Mouse (Mus musculus) kidney, embryonic 15.5 days (tissue): ENCODE measurements around the gene Tmeff2. TPM values are rescaled to one million over a fixed set of nuclear protein-coding genes. Genes with fewer than 3 reads are reported as not detected.
"Not testable (repeated sequence)": the region's sequence is repeated elsewhere in the genome, so short reads cannot be mapped to it uniquely, and the experiment has no call there.

ENCODE experiments used
- ATAC-seq: fragments of 200-750 bp; cut with Nextera tagmentation; replicated peaks from 2 replicates; pipeline ENCODE4 v1.8.0; 2017; ENCODE audit warnings: moderate TSS enrichment; ENCODE audit not compliant: low FRiP score
- H3K27ac ChIP-seq: fragments of 300-500 bp; sonication (generic); 2 replicates; pipeline ENCODE4 v1.5.1; 2015; ENCODE audit warnings: mild to moderate bottlenecking, inconsistent platforms
- H3K27me3 ChIP-seq: fragments of 300-500 bp; sonication (generic); 2 replicates; pipeline ENCODE4 v1.6.1; 2015; ENCODE audit warnings: inconsistent platforms
- H3K36me3 ChIP-seq: fragments of 300-500 bp; sonication (generic); 2 replicates; pipeline ENCODE4 v1.6.1; 2015; ENCODE audit warnings: inconsistent platforms
- H3K4me1 ChIP-seq: fragments of 300-500 bp; sonication (generic); 2 replicates; pipeline ENCODE4 v1.6.1; 2015; ENCODE audit warnings: inconsistent platforms
- H3K4me2 ChIP-seq: fragments of 300-500 bp; sonication (generic); 2 replicates; pipeline ENCODE4 v1.6.1; 2015; ENCODE audit warnings: moderate library complexity, mild to moderate bottlenecking, inconsistent platforms
- H3K4me3 ChIP-seq: fragments of 300-500 bp; sonication (generic); replicated peaks from 2 replicates; pipeline ENCODE4 v1.5.1; 2015; ENCODE audit warnings: mild to moderate bottlenecking, inconsistent platforms
- H3K9ac ChIP-seq: fragments of 300-500 bp; sonication (generic); 2 replicates; pipeline ENCODE4 v1.6.1; 2015; ENCODE audit warnings: mild to moderate bottlenecking, inconsistent platforms
- H3K9me3 ChIP-seq: fragments of 300-500 bp; sonication (generic); replicated peaks from 2 replicates; pipeline ENCODE4 v1.6.1; 2016; ENCODE audit warnings: inconsistent platforms
- WGBS: fragments of 180-500 bp; shearing (Covaris S2); methylation state at CpG from one replicate; pipeline ENCODE4 v1.1.7; 2015; ENCODE audit warnings: mixed read lengths; 5-methylcytosine and 5-hydroxymethylcytosine counted together
- polyA plus RNA-seq: library from polyadenylated mRNA; unstranded; fragments of >200 nt; fragmentation: Nextera tagmentation; extraction: Ambion mirVana; gene quantifications from 2 replicates; pipeline ENCODE4 v1.2.1, GENCODE M21; 2015

Gene Tmeff2
- 4.1 and 5.7 TPM in 2 replicates for polyA plus RNA-seq

GRCm38 (mm10) chr1:50900386-50900785 lies at the start of gene Tmeff2:
Tmeff2 (plus strand) TSS chr1:50900647.
- H3K9me3 ChIP-seq, ATAC-seq, H3K4me3 ChIP-seq, H3K4me1 ChIP-seq, H3K9ac ChIP-seq, H3K27me3 ChIP-seq, H3K36me3 ChIP-seq, H3K4me2 ChIP-seq, H3K27ac ChIP-seq: not testable (repeated sequence)
- 88% methylated on average over 9 of the region's 9 CpGs for WGBS

GRCm38 (mm10) chr1:50861515-50861914 lies 38.9 kb upstream of the Tmeff2 start:
- ATAC-seq = no peak
- Histone ChIP-seq H3K4me2 (no peak overlapping the region), H3K9me3 (no peaks in the 10 kb centered on the region), H3K27ac (no peak overlapping the region), H3K4me1 (no peaks in the 10 kb centered on the region), H3K9ac (no peak overlapping the region), H3K4me3 (no peak overlapping the region), H3K36me3 (no peaks in the 10 kb centered on the region), H3K27me3 (no peaks in the 10 kb centered on the region)
- WGBS = 84% methylated on average over 2 of the region's 2 CpGs

GRCm38 (mm10) chr1:50897696-50898095 lies 2.8 kb upstream of the Tmeff2 start:
- no peaks in the 10 kb centered on the region for H3K36me3 ChIP-seq
- no peak for ATAC-seq
- no peaks in the 10 kb centered on the region for H3K27me3 ChIP-seq
- no peak overlapping the region for H3K27ac ChIP-seq
- H3K9ac ChIP-seq = no peak overlapping the region
- 78% methylated on average over 6 of the region's 6 CpGs for WGBS
- no peak overlapping the region for H3K4me2 ChIP-seq
- H3K9me3 ChIP-seq = no peaks in the 10 kb centered on the region
- H3K4me3 ChIP-seq = no peak overlapping the region
- H3K4me1 ChIP-seq = no peaks in the 10 kb centered on the region

GRCm38 (mm10) chr1:50924838-50925355 lies 24.4 kb downstream of the Tmeff2 start:
- Histone ChIP-seq H3K27me3 (peaks cover 59% of the 10 kb centered on the region), H3K9ac (no peak overlapping the region), H3K4me1 (peaks cover 24% of the 10 kb centered on the region), H3K36me3 (no peaks in the 10 kb centered on the region), H3K4me3 (0 out of 2 replicates have a peak overlapping the region, but pooled peaks have one; percentile 12), H3K9me3 (no peaks in the 10 kb centered on the region), H3K4me2 (peak overlapping the region; percentile 100; the same call in 1 of the 2 replicates), H3K27ac (no peak overlapping the region)
- 44% methylated on average over 5 of the region's 5 CpGs for whole genome bisulfite sequencing
- ATAC-seq = no peak

- Histone ChIP-seq H3K9ac (no peak overlapping the region), H3K4me2 (peak overlapping the region; percentile 100), H3K4me3 (peak overlapping the region; percentile 12; the same call in 1 of the 2 replicates), H3K36me3 (no peaks in the 10 kb centered on the region), H3K27ac (no peak overlapping the region), H3K9me3 (no peaks in the 10 kb centered on the region), H3K4me1 (peaks cover 24% of the 10 kb centered on the region), H3K27me3 (peaks cover 59% of the 10 kb centered on the region)
- 12% methylated on average over 13 of the region's 13 CpGs for WGBS
- ATAC-seq = no peak
These were observed 25.0 kb downstream of the Tmeff2 start for GRCm38 (mm10) chr1:50925356-50925921.

GRCm38 (mm10) chr1:50926374-50927060 lies 26.1 kb downstream of the Tmeff2 start:
- peaks cover 62% of the 10 kb centered on the region for H3K27me3 ChIP-seq
- no peaks in the 10 kb centered on the region for H3K9me3 ChIP-seq
- peak overlapping the region; percentile 100 for H3K4me2 ChIP-seq
- H3K4me1 ChIP-seq = peaks cover 24% of the 10 kb centered on the region
- H3K27ac ChIP-seq = no peak overlapping the region
- 1% methylated on average over 23 of the region's 23 CpGs for WGBS
- H3K9ac ChIP-seq = peak overlapping the region; percentile 38; the same call in 1 of the 2 replicates
- H3K4me3 ChIP-seq = peak overlapping the region; percentile 64
- ATAC-seq = peak; percentile 60
- no peaks in the 10 kb centered on the region for H3K36me3 ChIP-seq

- WGBS = 0% methylated on average over 37 of the region's 37 CpGs
- no peak overlapping the region for H3K27ac ChIP-seq
- peak overlapping the region; percentile 43 for H3K9ac ChIP-seq
These were observed 26.7 kb downstream of the Tmeff2 start for GRCm38 (mm10) chr1:50927077-50927611.

GRCm38 (mm10) chr1:50927679-50928187 lies 27.3 kb downstream of the Tmeff2 start:
- peaks cover 57% of the 10 kb centered on the region for H3K27me3 ChIP-seq
- H3K4me2 ChIP-seq = peak overlapping the region; percentile 100
- H3K4me3 ChIP-seq = peak overlapping the region; percentile 64
- H3K9me3 ChIP-seq = no peaks in the 10 kb centered on the region
- H3K27ac ChIP-seq = no peak overlapping the region
- peaks cover 24% of the 10 kb centered on the region for H3K4me1 ChIP-seq
- H3K36me3 ChIP-seq = no peaks in the 10 kb centered on the region
- ATAC-seq = peak; percentile 69
- WGBS = under 1% methylated on average over 35 of the region's 35 CpGs
- peak overlapping the region; percentile 43 for H3K9ac ChIP-seq

More at GRCm38 (mm10) chr1:50927077-50927611, 26.7 kb downstream of the Tmeff2 start:
- H3K9me3 ChIP-seq = no peaks in the 10 kb centered on the region
- peaks cover 62% of the 10 kb centered on the region for H3K27me3 ChIP-seq
- ATAC-seq = peak; percentile 98
- peaks cover 24% of the 10 kb centered on the region for H3K4me1 ChIP-seq
- peak overlapping the region; percentile 64 for H3K4me3 ChIP-seq
- H3K36me3 ChIP-seq = no peaks in the 10 kb centered on the region
- H3K4me2 ChIP-seq = peak overlapping the region; percentile 100

GRCm38 (mm10) chr1:50928776-50929175 lies 28.3 kb downstream of the Tmeff2 start:
- Histone ChIP-seq H3K27ac (no peak overlapping the region), H3K4me1 (peaks cover 24% of the 10 kb centered on the region), H3K27me3 (peaks cover 52% of the 10 kb centered on the region), H3K9me3 (no peaks in the 10 kb centered on the region), H3K36me3 (no peaks in the 10 kb centered on the region), H3K4me3 (0 out of 2 replicates have a peak overlapping the region, but pooled peaks have one; percentile 3), H3K9ac (no peak overlapping the region), H3K4me2 (peak overlapping the region; percentile 100)
- WGBS = 25% methylated on average over 3 of the region's 3 CpGs
- ATAC-seq = no peak

GRCm38 (mm10) chr1:50935076-50935475 lies 34.6 kb downstream of the Tmeff2 start:
- no peaks in the 10 kb centered on the region for H3K9me3 ChIP-seq
- WGBS = 84% methylated on average over 2 of the region's 2 CpGs
- no peak overlapping the region for H3K9ac ChIP-seq
- peaks cover 3% of the 10 kb centered on the region; the same call in 1 of the 2 replicates for H3K27me3 ChIP-seq
- no peak for ATAC-seq
- H3K4me1 ChIP-seq = no peaks in the 10 kb centered on the region
- no peaks in the 10 kb centered on the region for H3K36me3 ChIP-seq
- no peak overlapping the region for H3K27ac ChIP-seq
- no peak overlapping the region for H3K4me2 ChIP-seq
- no peak overlapping the region for H3K4me3 ChIP-seq

- Histone ChIP-seq H3K4me2 (no peak overlapping the region), H3K36me3 (no peaks in the 10 kb centered on the region), H3K27me3 (peaks cover 2% of the 10 kb centered on the region; the same call in 1 of the 2 replicates), H3K27ac (no peak overlapping the region), H3K4me3 (no peak overlapping the region), H3K4me1 (no peaks in the 10 kb centered on the region), H3K9ac (no peak overlapping the region), H3K9me3 (no peaks in the 10 kb centered on the region)
- ATAC-seq = no peak
- 89% methylated on average over 2 of the region's 2 CpGs for WGBS
These were observed 35.0 kb downstream of the Tmeff2 start for GRCm38 (mm10) chr1:50935484-50935883.
